Mouse (Mus musculus) intestine, postnatal 0 days (tissue): ENCODE results near the gene Mapkap1. TPM values are rescaled to one million over a fixed set of nuclear protein-coding genes. Genes with fewer than 3 reads are reported as not detected.

Experiments used
- ATAC-seq: fragments of 200-750 bp; cut with Nextera tagmentation; 2 replicates; pipeline ENCODE4 v1.8.0; 2017; ENCODE audit warnings: mild to moderate bottlenecking, moderate TSS enrichment, moderate library complexity
- H3K27ac ChIP-seq: fragments of 300-500 bp; sonication (generic); 2 replicates; pipeline ENCODE4 v1.5.1; 2014; ENCODE audit warnings: mild to moderate bottlenecking, low read depth, low read length, moderate library complexity
- H3K27me3 ChIP-seq: fragments of 300-500 bp; sonication (generic); replicated peaks from 2 replicates; pipeline ENCODE4 v1.6.1; 2014; ENCODE audit warnings: low read length, mixed read lengths; ENCODE audit not compliant: control insufficient read depth, insufficient read depth
- H3K36me3 ChIP-seq: fragments of 300-500 bp; sonication (generic); 2 replicates; pipeline ENCODE4 v1.6.1; 2014; ENCODE audit warnings: mild to moderate bottlenecking, moderate library complexity; ENCODE audit not compliant: control insufficient read depth, insufficient read depth
- H3K4me1 ChIP-seq: fragments of 300-500 bp; sonication (generic); replicated peaks from 2 replicates; pipeline ENCODE4 v1.6.1; 2014; ENCODE audit warnings: antibody characterized with exemption, low read length, mixed read lengths; ENCODE audit not compliant: control insufficient read depth, insufficient read depth
- H3K4me2 ChIP-seq: fragments of 300-500 bp; sonication (generic); replicated peaks from 2 replicates; pipeline ENCODE4 v1.6.1; 2014; ENCODE audit warnings: low read depth, mild to moderate bottlenecking, moderate library complexity
- H3K4me3 ChIP-seq: fragments of 300-500 bp; sonication (generic); 2 replicates; pipeline ENCODE4 v1.5.1; 2014; ENCODE audit warnings: low read depth, low read length
- H3K9ac ChIP-seq: fragments of 300-500 bp; sonication (generic); 2 replicates; pipeline ENCODE4 v1.6.1; 2014; ENCODE audit warnings: mild to moderate bottlenecking, low read depth, low read length
- H3K9me3 ChIP-seq: fragments of 300-500 bp; sonication (generic); 2 replicates; pipeline ENCODE4 v1.6.1; 2016; ENCODE audit warnings: mixed run types; ENCODE audit not compliant: control insufficient read depth
- CTCF ChIP-seq: sonication (generic); IDR thresholded peaks from 2 replicates; pipeline ENCODE4 v1.5.1; 2016; ENCODE audit warnings: low read depth, mild to moderate bottlenecking, control low read depth, antibody characterized with exemption, moderate library complexity
- WGBS: fragments of 180-500 bp; shearing (Covaris S2); extraction: QIAGEN DNeasy Blood & Tissue Kit; methylation state at CpG from one replicate; pipeline ENCODE4 v1.1.7; 2014; 5-methylcytosine and 5-hydroxymethylcytosine counted together
- polyA plus RNA-seq: library from polyadenylated mRNA; unstranded; fragments of >200 nt; fragmentation: Nextera tagmentation; extraction: Ambion mirVana; gene quantifications from 2 replicates; pipeline ENCODE4 v1.2.1, GENCODE M21; 2015

Gene Mapkap1
- polyA plus RNA-seq, 1 experiment from 2014 or later: 73.0 TPM

DNA sequence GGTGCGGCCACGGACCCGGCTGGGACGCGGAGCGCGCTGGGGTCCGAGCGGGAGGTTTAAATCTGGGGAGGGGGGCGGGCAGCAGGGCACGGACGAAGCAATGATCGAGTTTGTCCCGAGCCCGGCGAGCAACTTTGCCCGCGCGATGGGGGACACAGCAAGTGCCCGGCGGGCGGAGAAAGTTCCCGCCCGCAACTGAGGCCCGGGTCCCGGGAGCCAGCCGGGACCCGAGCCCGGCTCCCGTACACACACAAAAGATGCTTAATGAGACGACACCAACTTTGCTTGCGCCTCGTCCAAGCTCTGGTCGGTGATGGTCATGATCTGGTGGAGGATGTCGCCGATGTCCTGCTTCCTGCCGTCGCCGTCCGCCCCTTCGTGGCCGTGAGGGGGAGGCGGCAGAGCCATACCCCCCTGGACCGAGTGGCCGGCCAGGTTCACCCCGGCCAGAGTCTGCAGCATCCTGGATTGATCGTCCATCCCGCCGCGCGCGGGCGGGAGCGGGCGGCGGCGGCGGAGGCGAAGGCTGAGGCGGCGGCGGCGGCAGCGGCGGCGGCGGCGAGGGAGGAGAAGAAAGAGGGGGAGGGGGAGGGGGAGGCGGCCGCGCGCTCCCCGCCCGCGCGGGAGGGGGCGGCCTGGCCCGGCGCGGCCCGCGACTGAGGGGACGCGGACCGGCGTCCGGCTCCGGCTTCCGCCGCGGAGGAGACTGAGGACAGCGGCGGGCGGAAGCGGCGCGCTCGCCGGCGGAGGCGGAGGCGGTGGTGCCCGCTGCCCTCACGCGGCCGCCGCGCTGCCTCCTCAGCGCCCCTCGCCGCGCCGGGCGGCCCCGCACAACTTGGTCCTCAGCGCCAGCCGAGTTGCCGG is 34.9 kb upstream of the Mapkap1 start:
- no peaks in the 10 kb centered on the region for H3K36me3 ChIP-seq
- H3K9me3 ChIP-seq: no peaks in the 10 kb centered on the region
- peak; percentile 22; the same call in 1 of the 2 replicates for ATAC-seq
- H3K9ac ChIP-seq: peak overlapping the region; percentile 84
- H3K27ac ChIP-seq: peak overlapping the region; percentile 95
- H3K4me1 ChIP-seq: no peaks in the 10 kb centered on the region
- WGBS: under 1% methylated on average over 69 of the region's 118 CpGs
- peak overlapping the region; percentile 87 for H3K4me3 ChIP-seq
- H3K27me3 ChIP-seq: no peaks in the 10 kb centered on the region
- peak overlapping the region; percentile 95 for H3K4me2 ChIP-seq
- TF ChIP-seq CTCF: no peak

GRCm38 (mm10) chr2:34372305-34373301 is 34.0 kb upstream of the Mapkap1 start, which contains the start of gene Pbx3:
TSS of gene Pbx3 (minus strand) at chr2:34373142.
- H3K4me2 ChIP-seq: peak within 1 kb of the TSS; percentile 95
- peak; percentile 91 for ATAC-seq
- H3K9me3 ChIP-seq: no peaks in the 10 kb centered on the region
- H3K27ac ChIP-seq: peak within 1 kb of the TSS; percentile 95
- H3K9ac ChIP-seq: peak within 1 kb of the TSS; percentile 84
- TF ChIP-seq CTCF: no peak
- no peaks in the 10 kb centered on the region for H3K36me3 ChIP-seq
- WGBS: under 1% methylated on average over 70 of the region's 102 CpGs
- H3K27me3 ChIP-seq: no peaks in the 10 kb centered on the region
- H3K4me1 ChIP-seq: no peaks in the 10 kb centered on the region
- H3K4me3 ChIP-seq: peak within 1 kb of the TSS; percentile 87

- 54% methylated on average over 3 of the region's 3 CpGs for WGBS
- Histone ChIP-seq H3K9me3 (no peaks in the 10 kb centered on the region), H3K4me2 (no peak overlapping the region)
These were observed 32.7 kb upstream of the Mapkap1 start for GRCm38 (mm10) chr2:34373886-34374285.

GRCm38 (mm10) chr2:34374349-34374748 is 32.2 kb upstream of the Mapkap1 start:
- H3K4me3 ChIP-seq: no peak overlapping the region
- no peak for ATAC-seq
- H3K9me3 ChIP-seq: no peaks in the 10 kb centered on the region
- H3K27me3 ChIP-seq: no peaks in the 10 kb centered on the region
- no peak overlapping the region for H3K9ac ChIP-seq
- H3K4me1 ChIP-seq: no peaks in the 10 kb centered on the region
- 60% methylated on average over 2 of the region's 2 CpGs for WGBS
- H3K4me2 ChIP-seq: no peak overlapping the region
- H3K27ac ChIP-seq: no peak overlapping the region
- H3K36me3 ChIP-seq: no peaks in the 10 kb centered on the region
- no peak for TF ChIP-seq CTCF

More at GRCm38 (mm10) chr2:34373886-34374285, 32.7 kb upstream of the Mapkap1 start:
- Histone ChIP-seq H3K9ac (no peak overlapping the region), H3K27ac (no peak overlapping the region), H3K4me1 (no peaks in the 10 kb centered on the region), H3K36me3 (no peaks in the 10 kb centered on the region), H3K27me3 (no peaks in the 10 kb centered on the region), H3K4me3 (no peak overlapping the region)
- ATAC-seq: no peak
- no peak for TF ChIP-seq CTCF

DNA sequence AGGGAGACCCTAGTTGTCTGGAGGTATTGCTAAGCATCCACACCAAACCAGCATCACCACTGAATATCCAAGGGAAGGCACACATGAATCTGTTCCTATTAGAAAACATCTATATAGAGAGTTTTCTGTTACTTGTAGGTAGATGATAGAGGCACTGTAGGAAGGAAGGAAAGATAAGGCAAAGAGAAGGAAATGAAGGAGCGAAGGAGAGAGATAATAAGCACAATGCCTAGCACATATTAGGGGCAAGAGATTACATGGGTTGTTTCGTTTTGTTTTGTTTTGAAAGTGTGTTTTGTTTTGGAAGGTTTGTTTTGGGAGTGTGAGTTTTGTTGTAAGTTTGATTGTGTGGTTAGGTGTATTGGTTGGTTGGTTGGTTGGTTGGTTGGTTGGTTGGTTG is 27.6 kb upstream of the Mapkap1 start:
- no peak overlapping the region for H3K4me3 ChIP-seq
- no peak for ATAC-seq
- TF ChIP-seq CTCF: no peak
- H3K27me3 ChIP-seq: no peaks in the 10 kb centered on the region
- no peak overlapping the region for H3K9ac ChIP-seq
- no peaks in the 10 kb centered on the region for H3K36me3 ChIP-seq
- H3K27ac ChIP-seq: no peak overlapping the region
- no peak overlapping the region for H3K4me2 ChIP-seq
- WGBS: 91% methylated on average over 2 of the region's 2 CpGs
- H3K9me3 ChIP-seq: no peaks in the 10 kb centered on the region
- no peaks in the 10 kb centered on the region for H3K4me1 ChIP-seq

DNA sequence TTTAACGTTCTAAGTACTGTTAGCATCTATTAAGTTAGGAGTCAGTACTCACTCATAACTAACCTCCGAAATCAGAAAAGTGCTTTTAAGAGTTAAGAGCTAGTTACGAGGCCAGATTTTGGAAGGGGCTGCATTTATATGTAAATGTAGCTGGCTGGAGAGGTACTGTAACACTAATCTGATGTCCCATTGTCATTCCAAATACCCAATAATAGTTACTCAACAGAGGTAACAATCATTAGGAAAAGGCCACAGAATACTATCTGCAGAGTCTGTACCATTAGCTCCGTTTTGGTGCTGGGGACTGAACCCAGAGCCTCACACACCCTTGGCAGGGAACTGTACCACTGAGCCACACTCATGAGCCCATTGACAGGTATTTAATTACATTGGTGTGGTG is 7.0 kb upstream of the Mapkap1 start:
- no peak for ATAC-seq
- H3K4me3 ChIP-seq: no peak overlapping the region
- 64% methylated on average over 4 of the region's 4 CpGs for WGBS
- H3K27me3 ChIP-seq: no peaks in the 10 kb centered on the region
- no peaks in the 10 kb centered on the region for H3K9me3 ChIP-seq
- H3K36me3 ChIP-seq: no peaks in the 10 kb centered on the region
- TF ChIP-seq CTCF: no peak
- no peak overlapping the region for H3K4me2 ChIP-seq
- no peak overlapping the region for H3K9ac ChIP-seq
- H3K4me1 ChIP-seq: no peaks in the 10 kb centered on the region
- no peak overlapping the region for H3K27ac ChIP-seq
